Mouse (Mus musculus) kidney, postnatal 14 days (tissue): Measurements from ENCODE around the gene Slc16a11.
"Not testable (repeated sequence)": the region's sequence is repeated elsewhere in the genome, so short reads cannot be mapped to it uniquely, and the experiment has no call there.

Experiments
- DNase-seq: peaks from one replicate; pipeline ENCODE4 v3.0.0; 2022; ENCODE audit warnings: mixed read lengths

The Slc16a11 gene

DNA sequence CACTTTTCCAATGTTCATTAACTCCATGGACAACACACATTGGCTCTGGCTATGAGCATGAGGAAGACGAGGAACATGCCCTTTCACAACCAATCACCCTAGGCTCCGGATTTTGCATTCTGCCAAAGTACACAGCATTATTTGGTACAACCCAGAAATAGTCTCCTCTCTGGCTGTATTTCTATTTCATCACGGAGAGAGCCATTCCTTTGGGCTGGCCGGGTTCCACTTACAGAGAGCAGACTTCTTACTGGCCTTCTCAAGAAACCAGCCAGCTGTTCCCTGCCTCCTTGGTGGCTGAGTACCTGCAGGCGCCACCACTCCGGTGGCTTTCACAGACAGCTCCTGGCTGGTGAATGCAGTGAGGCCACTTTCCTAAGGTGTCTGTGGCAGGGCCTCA, at the start of gene Slc16a11:
Slc16a11 (plus strand) TSS at position 330 of the 400 bp plus-strand sequence.
- no peak for DNase-seq

DNA sequence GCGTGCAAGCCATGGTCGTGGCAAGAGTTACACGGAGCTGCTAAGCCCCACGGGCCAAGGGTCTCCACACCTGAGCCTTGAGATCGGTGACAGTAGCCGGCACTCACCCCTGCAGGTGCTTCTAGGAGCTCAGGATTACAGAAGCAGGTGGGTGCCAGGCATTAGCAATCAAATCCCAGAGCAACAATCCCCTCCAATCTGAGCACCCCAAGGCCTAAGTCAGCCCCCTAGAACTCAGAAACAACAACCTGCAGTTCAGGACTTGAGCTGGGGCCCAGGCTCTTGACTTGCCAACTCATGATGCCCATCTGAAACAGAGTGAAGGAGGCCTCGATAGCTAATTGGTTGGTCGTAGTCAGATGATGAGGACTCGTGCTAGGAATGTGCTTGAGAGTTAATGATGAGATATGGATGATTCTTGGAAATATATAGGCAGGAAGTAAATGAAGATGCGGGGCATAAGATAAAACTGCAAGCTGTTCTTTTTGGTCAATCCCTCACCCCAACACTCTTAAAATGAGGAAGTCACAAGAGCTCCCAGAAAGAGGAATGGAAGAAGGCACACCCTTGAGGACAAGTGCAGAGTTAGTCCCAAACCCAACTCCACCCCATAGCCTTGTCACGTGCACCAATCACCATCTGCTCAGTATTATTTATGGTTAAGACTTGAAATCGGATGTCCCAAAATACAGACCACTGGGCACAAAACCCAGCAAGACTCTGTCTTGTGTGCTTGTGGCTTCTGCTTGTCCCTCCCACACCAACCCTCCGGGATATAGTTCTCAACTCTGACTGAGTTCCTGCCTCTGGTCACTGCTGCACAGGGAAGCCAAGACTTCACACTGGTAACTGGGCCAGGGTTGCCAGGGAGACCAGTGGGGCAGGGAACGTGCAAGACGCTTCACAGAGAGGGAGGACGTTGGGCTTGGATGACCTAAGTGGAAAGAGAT, 46.3 kb upstream of the Slc16a11 start:
- DNase-seq, result no peak

DNA sequence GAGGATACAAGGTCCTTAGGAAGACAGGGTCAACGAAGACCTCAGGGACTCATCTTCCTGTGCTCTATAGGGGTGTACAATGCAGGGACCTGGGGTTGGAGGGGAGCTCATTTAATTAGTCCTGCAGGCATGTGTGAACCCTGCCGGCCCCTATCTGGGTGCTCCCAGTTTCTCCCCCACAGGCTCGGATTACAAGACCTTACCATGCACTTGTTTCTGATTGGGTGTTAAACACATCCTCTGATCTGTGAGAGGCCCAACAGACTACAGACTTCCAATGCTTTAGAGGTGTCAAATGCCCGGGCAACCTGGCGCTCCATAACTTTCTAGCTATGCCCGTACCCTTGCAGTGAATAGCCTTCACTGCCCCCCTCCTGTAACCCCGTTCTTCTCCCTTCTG, 44.4 kb upstream of the Slc16a11 start:
- DNase-seq, result no peak

DNA sequence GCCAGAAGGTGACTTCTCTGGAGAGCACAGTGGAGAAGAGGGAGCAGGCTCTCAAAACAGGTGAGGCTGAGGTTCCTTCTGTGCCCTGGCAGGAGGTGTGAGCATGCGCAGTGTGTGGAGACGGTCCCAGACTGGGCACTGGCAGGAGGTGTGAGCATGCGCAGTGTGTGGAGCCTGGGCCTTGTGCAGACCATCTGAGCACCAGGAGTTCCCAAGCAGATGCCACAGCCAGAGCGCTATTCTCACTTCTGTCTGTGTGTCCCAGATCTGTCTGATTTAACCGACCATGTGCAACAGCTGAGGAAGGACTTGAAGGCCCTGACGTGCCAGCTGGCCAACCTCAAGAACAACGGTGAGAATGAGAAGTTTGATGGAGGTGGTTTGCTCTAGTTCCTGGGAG, 43.1 kb upstream of the Slc16a11 start:
- DNase-seq, result not testable (repeated sequence)

DNA sequence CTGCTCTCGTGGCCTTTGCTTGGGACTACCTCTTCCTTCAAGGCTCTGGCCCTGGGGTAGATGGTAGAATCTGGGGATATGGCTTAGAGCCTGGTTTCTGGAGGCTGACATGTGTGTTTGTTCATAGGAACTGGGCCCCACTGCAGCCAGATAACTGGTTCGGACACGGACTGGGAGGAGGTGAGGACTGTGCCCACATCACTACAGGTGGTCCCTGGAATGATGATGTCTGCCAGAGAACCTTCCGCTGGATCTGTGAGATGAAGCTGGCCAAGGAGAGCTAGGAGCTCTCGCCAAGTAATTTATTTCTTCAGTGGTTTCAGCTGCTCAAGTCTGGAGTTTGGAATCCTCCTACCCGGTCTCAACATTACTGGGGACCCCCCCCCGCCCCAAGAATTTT, 42.3 kb upstream of the Slc16a11 start:
- no peak for DNase-seq

DNA sequence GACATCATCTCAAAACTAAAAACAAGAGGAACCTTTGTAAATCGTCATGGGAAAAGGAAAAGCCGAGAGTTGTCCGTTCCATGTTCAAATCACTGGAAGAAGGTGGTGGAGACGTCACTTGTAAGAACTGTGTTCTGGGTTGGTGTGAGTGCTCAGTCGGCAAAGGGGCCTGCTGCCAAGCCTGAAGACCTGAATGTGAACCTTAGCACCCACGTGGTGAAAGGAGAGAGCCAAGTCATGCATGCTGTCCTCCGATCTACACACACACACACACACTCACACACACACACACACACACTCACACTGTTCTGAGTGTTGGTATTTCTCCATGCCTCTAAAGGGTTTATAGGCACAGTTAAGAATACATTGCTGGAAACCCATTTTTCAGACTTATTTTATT, 41.4 kb upstream of the Slc16a11 start:
- DNase-seq, result peak; percentile 76

DNA sequence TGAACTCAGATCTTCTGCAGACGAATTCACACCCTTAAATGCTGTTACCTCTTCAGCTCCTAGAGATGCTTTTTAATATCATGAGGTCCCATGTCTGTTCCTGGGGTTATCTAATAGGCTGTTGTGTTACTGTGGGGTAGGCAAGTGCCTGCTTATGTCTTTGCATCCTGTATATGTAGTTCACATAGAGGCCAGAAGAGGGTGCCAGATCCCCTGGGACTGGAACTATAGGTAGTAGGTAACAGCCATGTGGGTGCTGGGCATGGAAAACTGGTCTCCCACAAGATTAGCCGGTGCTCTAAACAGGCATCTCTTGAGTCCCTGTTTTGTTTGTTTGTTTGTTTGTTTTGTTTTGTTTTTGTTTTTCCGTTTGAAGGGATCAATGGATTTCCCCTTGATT, 40.7 kb upstream of the Slc16a11 start:
- DNase-seq, result peak; percentile 30

DNA sequence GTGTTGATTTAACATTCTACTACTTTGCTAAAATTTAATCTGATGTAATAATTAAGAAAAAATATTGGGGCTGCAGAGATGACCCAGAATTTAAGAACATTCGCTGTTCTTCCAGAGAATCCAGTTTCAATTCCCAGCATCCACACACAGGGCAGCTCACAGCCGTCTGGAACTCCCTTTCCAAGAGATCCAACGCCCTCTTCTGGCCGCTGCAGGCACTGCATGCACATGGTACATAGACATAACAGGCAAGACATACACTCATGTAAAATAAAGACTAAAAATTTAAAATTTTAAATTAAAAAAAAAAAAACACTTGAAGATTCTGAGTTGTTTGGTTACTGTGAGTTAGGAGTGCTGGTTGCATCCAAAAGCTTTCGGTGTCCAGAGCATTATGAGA, 40.3 kb upstream of the Slc16a11 start:
- no peak for DNase-seq

DNA sequence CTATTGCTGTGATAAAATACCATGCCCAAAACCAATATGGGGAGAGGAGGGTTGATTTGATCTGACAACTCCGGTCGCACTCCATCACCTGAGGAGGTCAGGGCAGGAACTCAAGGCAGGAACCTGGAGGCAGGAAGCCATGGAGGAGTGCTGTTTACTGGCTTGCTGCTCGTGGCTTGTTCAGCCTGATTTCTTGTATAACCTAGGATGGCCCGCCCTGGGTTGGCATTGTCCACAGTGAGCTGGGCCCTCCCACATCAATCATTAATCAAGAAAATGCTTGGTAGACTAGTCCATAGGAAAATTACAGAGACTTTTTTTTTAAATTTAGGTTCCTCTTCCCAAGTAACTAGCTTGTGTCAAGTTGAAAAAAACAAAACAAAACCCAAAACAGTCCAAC, 38.1 kb upstream of the Slc16a11 start:
- peak; percentile 67 for DNase-seq

DNA sequence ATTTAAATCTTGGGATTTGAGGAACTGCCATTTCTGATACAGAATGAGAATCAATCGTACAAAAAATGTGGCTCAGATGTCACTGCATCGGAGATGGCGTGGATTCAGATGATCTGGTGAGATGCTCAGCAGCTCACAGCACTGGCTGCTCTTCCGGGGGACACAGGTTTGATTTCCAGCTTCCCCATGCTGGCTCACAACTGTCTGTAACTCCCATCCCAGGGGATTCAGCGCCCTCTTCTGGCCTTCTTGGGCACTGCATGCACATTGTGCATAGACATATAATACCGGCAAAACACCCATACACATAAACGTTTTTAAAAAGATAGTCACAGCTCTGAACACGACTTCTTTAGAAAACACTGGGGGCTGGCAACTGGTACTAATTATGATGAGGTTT, 34.9 kb upstream of the Slc16a11 start:
- no peak for DNase-seq

DNA sequence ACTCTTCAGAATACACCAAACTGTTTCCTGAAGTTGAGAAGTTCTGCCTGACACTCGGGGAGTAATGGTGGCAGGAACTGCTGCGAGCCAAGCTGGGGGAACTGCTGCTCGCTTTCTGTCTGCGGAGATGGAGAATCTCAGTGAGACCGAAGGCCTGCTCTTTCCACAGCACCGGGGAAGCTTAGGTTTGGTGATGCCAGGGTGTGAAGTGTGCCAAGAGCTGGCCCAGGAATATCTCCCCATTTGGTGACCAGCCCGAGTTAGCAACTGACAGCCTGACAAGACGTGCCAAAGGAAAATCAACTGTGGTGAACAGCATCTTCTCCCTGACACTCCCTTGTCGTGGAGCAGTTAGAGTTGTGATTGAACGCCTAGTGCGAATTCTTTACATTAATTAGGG, 34.2 kb upstream of the Slc16a11 start:
- no peak for DNase-seq

DNA sequence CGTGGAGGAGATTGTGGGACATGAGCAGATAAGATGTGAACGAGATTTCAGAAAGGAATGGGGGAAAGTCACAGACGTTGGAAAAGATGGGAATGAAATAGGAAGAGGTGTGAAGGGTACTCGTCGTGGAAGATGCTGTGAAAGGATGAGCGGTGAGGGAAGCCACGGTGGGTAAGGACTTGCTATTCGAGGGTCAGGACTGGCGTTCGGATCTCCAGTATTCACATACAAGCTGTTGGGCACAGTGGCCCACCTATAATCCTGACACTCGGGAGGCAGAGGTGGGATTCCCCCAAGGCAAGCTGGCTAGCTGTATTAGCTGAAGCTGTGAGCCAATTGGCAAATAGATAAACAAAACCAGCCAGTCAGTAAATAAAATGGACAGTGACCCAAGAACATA, 33.8 kb upstream of the Slc16a11 start:
- no peak for DNase-seq

DNA sequence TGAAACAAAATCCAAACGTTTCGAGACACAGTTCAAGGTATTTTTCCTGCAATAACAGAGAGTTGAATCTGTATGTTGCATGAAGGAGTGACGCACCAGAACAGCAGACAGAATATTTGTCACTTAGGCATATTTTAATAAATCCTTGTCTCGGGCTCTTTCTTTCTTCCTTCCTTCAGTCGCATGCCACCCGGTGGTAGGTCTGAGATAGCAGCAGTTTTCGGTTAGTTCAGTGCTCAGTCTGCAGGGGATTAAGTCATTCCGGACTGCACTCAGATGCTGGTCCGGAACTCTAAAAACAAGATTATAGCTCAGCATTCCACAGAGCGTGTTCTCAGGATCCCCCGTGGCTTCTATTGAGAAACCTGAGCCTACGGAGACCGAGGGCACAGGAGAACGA, 33.2 kb upstream of the Slc16a11 start:
- DNase-seq, result no peak

DNA sequence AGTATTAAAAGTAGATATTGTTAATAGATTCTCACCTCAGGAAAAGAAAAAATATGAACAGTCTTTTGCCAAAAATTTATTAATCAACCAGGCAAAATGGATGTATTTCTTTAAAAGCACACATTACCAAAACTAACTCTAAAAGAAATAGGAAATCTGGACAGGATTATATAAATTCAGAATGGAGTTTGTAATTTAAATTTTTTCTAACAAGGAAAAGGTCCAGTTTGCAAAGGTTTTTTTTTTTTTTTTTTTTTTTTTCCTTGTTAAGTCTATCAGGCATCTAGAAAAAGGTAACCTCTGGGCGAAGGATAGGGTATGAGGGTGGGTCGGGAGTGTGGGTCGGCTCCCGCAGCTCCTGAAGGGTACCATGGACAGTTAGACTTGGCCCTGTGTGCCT, 32.1 kb upstream of the Slc16a11 start:
- DNase-seq, result no peak

DNA sequence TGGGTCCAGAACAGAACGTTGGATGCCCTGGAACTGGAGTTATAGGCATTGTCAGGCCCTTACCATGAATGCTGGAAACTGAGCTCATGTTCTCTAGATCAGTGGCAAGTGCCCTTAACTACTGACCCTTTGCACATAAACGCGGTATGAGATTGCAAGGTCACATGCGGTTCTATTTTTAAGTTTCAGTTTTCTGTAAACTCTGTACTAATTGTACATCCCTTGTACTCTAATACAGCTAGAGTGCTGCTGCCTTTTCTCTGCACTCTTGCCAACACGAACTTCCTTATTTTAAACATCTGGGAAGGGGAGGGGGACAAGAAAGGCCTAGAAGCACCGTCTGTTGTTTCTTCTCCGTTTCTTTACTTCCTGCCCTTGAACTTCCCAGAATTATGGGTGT, 27.4 kb upstream of the Slc16a11 start:
- no peak for DNase-seq

DNA sequence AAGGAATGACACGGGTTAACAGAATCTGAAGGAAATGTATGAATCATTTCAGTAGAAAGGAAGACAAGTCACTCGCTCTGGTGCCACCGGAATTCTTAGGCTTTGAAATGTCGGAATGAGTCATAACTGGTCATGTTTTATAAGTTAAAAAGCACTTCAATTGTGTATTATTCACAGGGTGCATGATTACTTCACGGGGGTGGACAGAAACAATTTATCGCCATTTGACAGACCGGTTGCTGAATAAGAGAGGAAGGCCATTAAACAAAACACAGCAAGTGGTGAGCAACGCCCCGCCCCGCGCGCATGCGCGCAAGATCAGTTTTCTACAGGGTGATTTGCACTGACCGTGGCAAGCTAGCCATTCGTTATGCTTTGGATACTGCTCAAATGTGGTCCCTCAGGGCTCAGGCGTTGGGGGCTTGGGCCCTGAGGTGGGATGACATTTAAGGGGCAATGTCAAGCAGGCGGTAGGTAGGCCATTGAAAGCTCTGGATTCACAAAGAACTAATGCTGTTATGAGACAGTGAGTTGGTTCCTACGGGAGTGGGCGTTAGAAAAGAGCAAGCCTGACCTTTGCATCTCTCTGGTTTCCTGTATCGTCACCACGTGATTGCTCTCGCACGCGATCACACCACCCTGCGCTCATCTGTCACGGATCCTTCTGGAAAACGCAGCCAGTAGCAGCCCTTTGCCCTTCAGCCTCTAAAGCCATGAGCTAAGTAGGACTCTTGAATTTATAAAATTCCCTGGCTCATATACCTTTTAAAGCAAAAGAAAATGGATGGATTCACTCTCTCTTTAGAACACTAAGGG, 23.0 kb upstream of the Slc16a11 start:
- DNase-seq, result peak; percentile 42

DNA sequence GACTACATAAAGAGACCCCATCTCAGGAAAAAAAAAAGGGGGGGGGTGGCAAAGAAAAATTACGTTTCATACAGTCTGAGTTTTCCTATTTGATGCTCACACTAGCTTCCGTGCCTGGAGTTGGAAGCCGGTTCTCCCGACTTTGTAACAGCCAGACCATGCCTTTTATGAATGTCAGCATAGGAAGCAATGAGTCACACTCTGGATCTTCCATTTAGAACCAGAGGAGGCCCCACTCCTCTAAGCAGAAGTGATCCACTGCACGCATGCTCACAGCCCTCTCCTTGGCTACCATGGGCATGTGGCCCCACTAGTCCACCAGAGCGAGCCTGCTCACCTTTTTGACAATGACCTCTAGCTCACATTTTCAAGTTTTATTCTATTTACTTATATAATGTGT, 21.4 kb upstream of the Slc16a11 start:
- DNase-seq, result no peak

DNA sequence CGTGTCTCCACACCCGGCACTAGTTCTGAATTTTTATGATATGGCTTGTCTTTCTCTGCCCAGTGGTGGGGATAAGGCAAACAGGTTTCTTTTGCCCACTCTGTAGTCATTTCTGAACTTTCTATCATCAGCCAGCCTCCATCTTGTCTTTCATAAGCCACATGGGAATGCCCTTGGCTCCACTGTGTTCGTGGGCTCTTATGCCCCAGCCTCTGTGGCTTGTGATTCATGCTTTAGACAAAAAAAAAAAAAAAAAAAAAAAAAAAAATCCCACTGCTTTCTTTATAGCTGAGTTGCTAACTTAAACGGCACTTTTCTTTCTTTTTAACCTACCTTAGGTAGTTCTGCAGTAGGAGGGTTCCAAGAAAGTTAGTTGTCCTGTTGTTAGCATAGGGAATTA, 20.4 kb upstream of the Slc16a11 start:
- no peak for DNase-seq

DNA sequence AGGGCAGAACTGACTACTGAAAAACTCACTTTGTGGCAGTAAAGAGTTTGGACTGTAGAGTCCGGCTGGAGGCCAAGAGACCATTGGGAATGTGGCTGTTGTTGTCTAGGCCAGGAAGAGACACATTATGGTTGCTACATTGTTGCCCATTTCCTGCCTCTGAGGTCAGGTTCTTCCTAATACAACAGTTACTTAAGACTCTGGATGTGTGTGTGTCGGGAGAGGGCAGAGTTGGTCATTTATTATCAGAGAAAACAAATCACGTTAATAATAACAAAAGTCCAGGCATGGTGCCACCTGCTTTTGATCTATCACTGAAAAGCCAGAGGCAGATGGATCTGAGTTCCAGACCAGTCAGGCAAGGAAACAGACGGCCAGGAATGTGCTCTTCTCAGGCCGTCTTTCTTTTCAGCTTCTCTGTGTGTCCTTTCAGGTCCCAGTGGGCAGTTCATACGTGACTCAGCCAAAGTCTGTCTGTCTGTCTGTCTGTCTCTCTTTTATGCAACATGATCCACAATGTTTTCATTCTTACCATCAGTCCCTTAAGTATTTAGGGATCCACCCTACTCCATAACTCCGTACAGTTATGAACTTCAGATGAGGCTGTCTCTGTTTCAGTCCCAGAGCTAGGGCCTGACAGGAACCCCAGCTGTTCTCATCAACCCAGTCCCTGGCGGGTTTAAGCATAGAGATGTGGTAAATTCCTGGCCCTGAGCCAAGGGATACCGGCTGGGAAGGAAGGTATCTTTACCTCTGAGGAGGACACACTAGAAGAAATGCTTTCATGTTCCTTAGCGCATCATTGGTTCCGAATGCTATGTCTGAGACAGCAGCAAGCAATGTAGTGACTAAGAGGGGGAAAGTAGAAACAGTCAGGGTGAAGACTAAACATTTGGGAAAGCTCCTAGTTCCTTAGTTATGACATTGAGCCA, 18.9 kb upstream of the Slc16a11 start:
- DNase-seq, result no peak

DNA sequence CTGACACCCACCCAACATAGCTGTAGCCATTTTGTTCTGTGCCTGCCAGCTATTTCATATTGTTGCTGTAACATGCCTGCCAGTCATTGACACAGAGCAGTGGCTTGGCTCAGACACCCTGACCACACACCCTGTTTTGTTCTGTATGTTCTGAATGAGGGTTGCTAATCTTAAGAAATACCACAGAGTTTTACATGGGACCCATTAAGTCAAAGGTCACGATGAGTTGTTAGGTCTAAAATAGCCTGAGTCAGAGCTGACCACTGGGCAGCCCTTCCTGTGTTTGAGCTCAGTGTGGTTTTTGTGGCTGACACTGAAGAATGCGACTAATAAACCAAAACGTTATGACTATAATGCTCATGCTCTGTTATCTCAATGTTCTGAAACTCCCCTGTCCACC, 14.2 kb upstream of the Slc16a11 start:
- no peak for DNase-seq

DNA sequence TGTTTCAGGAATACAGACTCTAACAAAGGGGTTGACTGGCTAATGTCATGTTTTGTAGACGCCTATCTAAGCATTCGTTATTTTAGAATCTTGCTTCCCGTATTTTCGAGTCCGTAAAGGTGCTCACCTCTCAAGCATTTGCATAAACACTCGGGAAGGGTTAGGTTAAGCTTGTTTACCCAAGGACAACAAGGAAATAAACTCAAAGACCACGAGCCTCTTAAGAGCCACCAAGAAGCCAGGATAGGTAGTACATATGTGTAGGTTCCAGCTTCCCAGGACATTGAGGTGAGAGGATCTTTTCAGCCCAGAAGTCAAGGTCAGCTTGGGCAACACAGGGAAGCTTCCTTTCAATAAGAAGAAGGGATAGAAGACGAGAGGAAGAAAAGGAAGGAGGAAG, 13.4 kb upstream of the Slc16a11 start:
- DNase-seq, result no peak

DNA sequence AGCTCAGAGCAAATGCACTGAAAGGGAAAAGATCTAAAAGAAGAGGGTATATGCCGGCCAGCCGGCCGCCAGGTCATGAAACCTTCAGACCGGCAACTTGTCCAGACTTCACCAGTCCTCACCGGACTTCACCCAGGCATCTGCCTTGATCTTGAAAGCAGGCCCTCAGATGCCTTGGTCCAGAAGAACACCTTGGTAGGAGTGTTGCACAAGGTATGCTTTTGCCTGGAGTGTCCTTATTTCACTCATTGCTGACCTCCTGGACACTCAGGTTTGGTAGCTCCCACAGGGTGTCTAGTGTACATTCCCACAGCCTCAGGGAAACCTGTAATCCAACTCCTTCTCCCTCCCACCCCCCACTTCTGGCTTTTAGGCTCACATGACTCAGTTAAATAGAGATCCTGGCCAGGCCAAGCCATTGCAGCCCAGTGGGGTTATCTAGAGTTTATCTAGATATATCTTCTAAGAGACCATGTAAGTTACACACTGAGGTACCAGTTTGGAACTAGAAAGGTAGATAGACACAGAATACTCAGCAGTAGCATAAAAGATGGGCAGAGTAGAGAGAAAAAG, 12.4 kb upstream of the Slc16a11 start:
- DNase-seq, result no peak

DNA sequence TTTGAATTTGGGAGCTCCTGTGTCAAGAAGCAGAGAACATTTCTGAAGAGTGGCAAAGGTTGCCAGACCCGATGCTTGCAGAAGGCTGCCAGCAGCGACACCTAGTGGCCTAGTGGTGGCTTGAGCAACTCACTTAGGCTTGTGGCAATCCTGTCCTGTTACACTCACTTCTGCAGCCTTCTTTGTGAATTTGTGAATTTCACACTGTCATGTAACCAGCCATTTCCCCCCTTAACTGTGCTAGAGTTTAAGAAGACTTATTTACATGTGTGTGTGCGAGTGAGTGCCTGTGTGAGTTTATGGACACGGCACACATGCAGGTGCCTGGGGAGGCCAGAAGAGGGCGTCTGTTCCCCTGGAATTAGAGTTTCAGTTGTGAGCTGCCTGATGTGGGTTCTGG, 10.9 kb upstream of the Slc16a11 start:
- DNase-seq, result peak; percentile 91
